Mouse (Mus musculus) liver, adult (tissue): Measurements from ENCODE around the gene Foxr2.

Experiments
- GATA4 ChIP-seq: IDR thresholded peaks from 2 replicates; pipeline ENCODE4 v1.6.1; 2014; ENCODE audit warnings: mild to moderate bottlenecking, low read length; ENCODE audit not compliant: insufficient replicate concordance

The Foxr2 gene

GRCm38 (mm10) chrX:153118486-153118885, at the start of gene Foxr2:
TSS of gene Foxr2 (plus strand) at chrX:153118786.
- no peak for TF ChIP-seq GATA4

GRCm38 (mm10) chrX:153119013-153119412, 427 bp downstream of the Foxr2 start:
- no peak for TF ChIP-seq GATA4

GRCm38 (mm10) chrX:153139734-153140515, 21.3 kb downstream of the Foxr2 start, which contains the start of gene Rragb:
TSS of gene Rragb (plus strand) at chrX:153139981.
- no peak for TF ChIP-seq GATA4

GRCm38 (mm10) chrX:153142656-153143055, 24.1 kb downstream of the Foxr2 start:
- no peak for TF ChIP-seq GATA4

- TF ChIP-seq GATA4: no peak
Measured at GRCm38 (mm10) chrX:153151766-153152165, 33.2 kb downstream of the Foxr2 start.

GRCm38 (mm10) chrX:153155322-153155721, 36.7 kb downstream of the Foxr2 start:
- no peak for TF ChIP-seq GATA4

GRCm38 (mm10) chrX:153174786-153175185, 56.2 kb downstream of the Foxr2 start:
- TF ChIP-seq GATA4: no peak

- no peak for TF ChIP-seq GATA4
Measured at GRCm38 (mm10) chrX:153182221-153182620, 63.6 kb downstream of the Foxr2 start.
